Mouse (Mus musculus): Measurements from ENCODE around the gene Strn3.

GRCm38 (mm10) chr12:51688546-51688945, 3.2 kb downstream of the Strn3 start:
- TF ChIP-seq CTCF (IDR thresholded peaks at IDR 0.05; ENCODE audit: insufficient read depth, low read length) = no peak
- TF ChIP-seq POLR2A (IDR thresholded peaks at IDR 0.05; ENCODE audit: borderline replicate concordance, extremely low read depth, low read depth, low read length) = no peak

Measured in lung, adult 2 months (tissue).